9 mouse cellular contexts compared by ENCODE assay signal in genomic region chr6:48745959-48746889, GRCm38 (mm10). TPM values are rescaled to one million over a fixed set of nuclear protein-coding genes. Genes with fewer than 3 reads are reported as not detected.
DNase-seq lines count a peak whose midpoint lies in the region; ATAC-seq and TF ChIP-seq lines count a peak whose summit lies in the region.
"Had no signal": no experiment of that assay in that cellular context is flagged by ENCODE, and none has a peak within 500 bp of the region (broad histone marks: within the 10 kb centered on the region; RNA-seq: fewer than 3 reads in every experiment).

Gene Gimap5, plus strand, starts transcription at chr6:48746197.

- no peak within 1 kb of the TSS for H3K4me3 ChIP-seq in embryonic facial prominence, embryonic 13.5 days
- no peak within 1 kb of the TSS for H3K4me3 ChIP-seq in limb, embryonic 14.5 days (replicated peaks; ENCODE audit: low read length)

- ATAC-seq in embryonic facial prominence, embryonic 13.5 days (ENCODE audit: insufficient number of reproducible peaks, insufficient read depth, low FRiP score, low TSS enrichment, low read depth): no peak
- ATAC-seq in hematopoietic stem cell, adult 5-6 weeks (replicated peaks in 1 of 2; ENCODE audit: insufficient read depth in 1 of 2, low FRiP score in 2 of 2, low TSS enrichment in 1 of 2, low read depth in 1 of 2, poor library complexity in 2 of 2, severe bottlenecking in 2 of 2): peak; percentile 80 to 85
- no peak for ATAC-seq in limb, embryonic 14.5 days (ENCODE audit: low FRiP score, low read depth)

- H3K27ac ChIP-seq in embryonic facial prominence, embryonic 13.5 days: no peak within 1 kb of the TSS
- peak within 1 kb of the TSS; percentile 52; the same call in 1 of the 2 replicates for H3K27ac ChIP-seq in limb, embryonic 14.5 days (replicated peaks; ENCODE audit: low read depth, low read length)

- peak within 1 kb of the TSS; percentile 30 for H3K4me2 ChIP-seq in embryonic facial prominence, embryonic 13.5 days
- H3K4me2 ChIP-seq in limb, embryonic 14.5 days (replicated peaks; ENCODE audit: low read depth, low read length, severe bottlenecking): no peak within 1 kb of the TSS

- DNase-seq in cerebellum, postnatal 14 days: peak; percentile 37 to 48
- no peak for DNase-seq in cerebellum, adult 8-10 months
- DNase-seq in R1 (ENCODE audit: low read depth, low spot score): peak; percentile 64
- DNase-seq in limb, embryonic 14.5 days (ENCODE audit: low spot score): peak; percentile 61
- peak; percentile 85 for DNase-seq in naive thymus-derived CD4-positive, alpha-beta T cell, adult 2 months (ENCODE audit: low read depth)
- DNase-seq in thymus, postnatal 4 days: peak; percentile 74

- peaks cover 49% of the 10 kb centered on the region for H3K27me3 ChIP-seq in embryonic facial prominence, embryonic 13.5 days
- H3K27me3 ChIP-seq in limb, embryonic 14.5 days (ENCODE audit: control insufficient read depth, insufficient read depth, low read length): peaks cover 27% of the 10 kb centered on the region

- no peaks in the 10 kb centered on the region for H3K9me3 ChIP-seq in embryonic facial prominence, embryonic 13.5 days
- H3K9me3 ChIP-seq in limb, embryonic 14.5 days (ENCODE audit: control insufficient read depth, low read length): no peaks in the 10 kb centered on the region
- H3K9me3 ChIP-seq: G1E had no signal

- WGBS in embryonic facial prominence, embryonic 13.5 days: 42% methylated on average over 16 of the region's 16 CpGs
- WGBS in limb, embryonic 14.5 days: 31% methylated on average over 16 of the region's 16 CpGs

- H3K9ac ChIP-seq in embryonic facial prominence, embryonic 13.5 days: 0 out of 2 replicates have a peak within 1 kb of the TSS, but pooled peaks have one; percentile 27
- no peak within 1 kb of the TSS for H3K9ac ChIP-seq in limb, embryonic 14.5 days (ENCODE audit: low read depth, low read length, severe bottlenecking)

- H3K36me3 ChIP-seq in embryonic facial prominence, embryonic 13.5 days: no peaks in the 10 kb centered on the region
- no peaks in the 10 kb centered on the region for H3K36me3 ChIP-seq in limb, embryonic 14.5 days (ENCODE audit: control insufficient read depth, insufficient read depth, low read length)
- H3K36me3 ChIP-seq: G1E had no signal

- H3K4me1 ChIP-seq in embryonic facial prominence, embryonic 13.5 days: peaks cover 8% of the 10 kb centered on the region
- peaks cover 6% of the 10 kb centered on the region for H3K4me1 ChIP-seq in limb, embryonic 14.5 days (ENCODE audit: control insufficient read depth, insufficient read depth, low read length)

- no peak for TF ChIP-seq POLR2A in limb, embryonic 14.5 days (IDR thresholded peaks at IDR 0.05; ENCODE audit: borderline replicate concordance, extremely low read depth, insufficient read depth, insufficient read length)

RNA-seq across cellular contexts. Expression of gene Gimap5, which starts in this region (rescaled TPM):
- polyA plus RNA-seq in embryonic facial prominence, embryonic 13.5 days (2015; fragmentation: Nextera tagmentation; extraction: Ambion mirVana): 2.3 and 3.8 TPM in 2 replicates
- total RNA-seq in hematopoietic stem cell, adult 5-6 weeks (2017): 39.8 and 45.8 TPM in 2 replicates
- polyA plus RNA-seq in limb, embryonic 14.5 days (2012; rRNA removed): 3.5 and 3.7 TPM in 2 replicates
- polyA plus RNA-seq in limb, embryonic 14.5 days (2014; fragmentation: Nextera tagmentation; extraction: Ambion mirVana): 3.8 and 4.9 TPM in 2 replicates
- polyA plus RNA-seq: G1E had no signal

Comparison
In these comparisons a context has a peak if more than half of its experiments do, and no peak if none do; other contexts are left out.
1. ATAC-seq: peak in hematopoietic stem cell, adult 5-6 weeks (2 of 2); none in embryonic facial prominence, embryonic 13.5 days (single experiment) and limb, embryonic 14.5 days (single experiment).